Mouse (Mus musculus) ES-Bruce4 (cell line): ENCODE results near the gene Arhgap35. TPM values are rescaled to one million over a fixed set of nuclear protein-coding genes. Genes with fewer than 3 reads are reported as not detected.
A peak's percentile ranks its signal among the peaks of the same experiment; 100 is the strongest.

Experiments used
- H3K27ac ChIP-seq: 2 replicates; pipeline ENCODE4 v1.5.1; 2012; ENCODE audit warnings: low read length, inconsistent platforms; ENCODE audit not compliant: insufficient read depth
- H3K27me3 ChIP-seq: 2 replicates; pipeline ENCODE4 v1.6.1; 2012; ENCODE audit warnings: mild to moderate bottlenecking, low read length, inconsistent platforms; ENCODE audit not compliant: control insufficient read depth, poor library complexity, insufficient read depth, severe bottlenecking
- H3K36me3 ChIP-seq: 2 replicates; pipeline ENCODE4 v1.6.1; 2012; ENCODE audit warnings: inconsistent platforms, mild to moderate bottlenecking, low read length, moderate library complexity; ENCODE audit not compliant: control insufficient read depth, poor library complexity, insufficient read depth, severe bottlenecking
- H3K4me1 ChIP-seq: one replicate; pipeline ENCODE4 v1.8.1; 2011; ENCODE audit warnings: low read length; ENCODE audit not compliant: control insufficient read depth, insufficient read depth
- H3K4me3 ChIP-seq: 2 replicates; pipeline ENCODE4 v1.5.1; 2011; ENCODE audit warnings: low read depth, mild to moderate bottlenecking, low read length
- H3K9ac ChIP-seq: 2 replicates; pipeline ENCODE4 v1.6.1; 2012; ENCODE audit warnings: low read depth, mild to moderate bottlenecking, inconsistent platforms; ENCODE audit not compliant: poor library complexity, severe bottlenecking
- H3K9me3 ChIP-seq: replicated peaks from 2 replicates; pipeline ENCODE4 v1.6.1; 2012; ENCODE audit warnings: mild to moderate bottlenecking, low read length, inconsistent platforms; ENCODE audit not compliant: control insufficient read depth, poor library complexity, insufficient read depth, severe bottlenecking
- CTCF ChIP-seq: IDR thresholded peaks from one replicate; pipeline ENCODE4 v1.8.1; 2011; ENCODE audit warnings: low read depth, low read length
- EP300 ChIP-seq: IDR thresholded peaks from 2 replicates; pipeline ENCODE4 v1.6.1; 2011; ENCODE audit warnings: low read depth, low read length; ENCODE audit not compliant: insufficient read depth
- POLR2A ChIP-seq: IDR thresholded peaks from one replicate; pipeline ENCODE4 v1.8.1; 2011; ENCODE audit warnings: low read length; ENCODE audit not compliant: insufficient read depth
- polyA plus RNA-seq: library from polyadenylated mRNA; stranded (reverse); fragments of >200 nt; gene quantifications from 2 replicates; pipeline ENCODE4 v1.2.4, GENCODE M21; 2011; ENCODE audit warnings: low read depth; ENCODE audit not compliant: missing spikeins, insufficient read depth, insufficient read length

Arhgap35 gene
- polyA plus RNA-seq, 1 experiment: 48.5 TPM

DNA sequence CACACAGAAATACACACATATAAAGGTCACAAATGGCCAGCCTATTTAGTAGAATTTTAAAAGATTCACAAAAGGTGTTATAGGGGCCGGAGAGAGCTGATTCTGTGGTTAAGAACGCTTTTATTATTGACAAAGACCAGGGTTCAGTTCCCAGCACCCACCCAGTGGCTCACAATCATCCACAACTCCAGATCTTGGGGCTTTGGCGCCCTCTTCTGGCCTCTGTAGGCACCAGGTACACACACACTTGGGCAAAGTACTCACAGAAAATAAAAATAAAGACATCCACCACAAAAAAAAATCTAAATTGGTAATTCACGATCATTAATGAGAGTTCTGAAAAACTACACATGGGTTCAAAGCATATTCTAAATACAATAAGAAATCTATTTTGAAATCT lies 17.1 kb upstream of the Arhgap35 start:
- Histone ChIP-seq H3K4me3 (no peak overlapping the region), H3K9me3 (no peaks in the 10 kb centered on the region), H3K36me3 (no peaks in the 10 kb centered on the region), H3K27ac (no peak overlapping the region), H3K4me1 (no peaks in the 10 kb centered on the region), H3K27me3 (no peaks in the 10 kb centered on the region), H3K9ac (no peak overlapping the region)
- TF ChIP-seq EP300: no peak
- TF ChIP-seq CTCF: peak; percentile 48
- TF ChIP-seq POLR2A: no peak

- Histone ChIP-seq H3K9me3 (no peaks in the 10 kb centered on the region), H3K9ac (no peak overlapping the region), H3K4me1 (no peaks in the 10 kb centered on the region), H3K27ac (no peak overlapping the region), H3K36me3 (no peaks in the 10 kb centered on the region), H3K27me3 (no peaks in the 10 kb centered on the region), H3K4me3 (no peak overlapping the region)
- TF ChIP-seq POLR2A (no peak), EP300 (no peak), CTCF (no peak)
Measured at GRCm38 (mm10) chr7:16631025-16631424, 16.2 kb upstream of the Arhgap35 start.

GRCm38 (mm10) chr7:16629598-16630296 lies 15.0 kb upstream of the Arhgap35 start:
- no peaks in the 10 kb centered on the region for H3K27me3 ChIP-seq
- no peaks in the 10 kb centered on the region for H3K36me3 ChIP-seq
- no peak overlapping the region for H3K4me3 ChIP-seq
- H3K9ac ChIP-seq: no peak overlapping the region
- H3K27ac ChIP-seq: no peak overlapping the region
- no peaks in the 10 kb centered on the region for H3K9me3 ChIP-seq
- no peaks in the 10 kb centered on the region for H3K4me1 ChIP-seq
- TF ChIP-seq POLR2A: no peak
- TF ChIP-seq EP300: no peak
- peak; percentile 68 for TF ChIP-seq CTCF

GRCm38 (mm10) chr7:16628096-16628771 lies 13.4 kb upstream of the Arhgap35 start:
- Histone ChIP-seq H3K27ac (no peak overlapping the region), H3K4me1 (no peaks in the 10 kb centered on the region), H3K36me3 (no peaks in the 10 kb centered on the region), H3K4me3 (no peak overlapping the region), H3K27me3 (no peaks in the 10 kb centered on the region), H3K9me3 (no peaks in the 10 kb centered on the region), H3K9ac (no peak overlapping the region)
- no peak for TF ChIP-seq EP300
- peak; percentile 56 for TF ChIP-seq CTCF

DNA sequence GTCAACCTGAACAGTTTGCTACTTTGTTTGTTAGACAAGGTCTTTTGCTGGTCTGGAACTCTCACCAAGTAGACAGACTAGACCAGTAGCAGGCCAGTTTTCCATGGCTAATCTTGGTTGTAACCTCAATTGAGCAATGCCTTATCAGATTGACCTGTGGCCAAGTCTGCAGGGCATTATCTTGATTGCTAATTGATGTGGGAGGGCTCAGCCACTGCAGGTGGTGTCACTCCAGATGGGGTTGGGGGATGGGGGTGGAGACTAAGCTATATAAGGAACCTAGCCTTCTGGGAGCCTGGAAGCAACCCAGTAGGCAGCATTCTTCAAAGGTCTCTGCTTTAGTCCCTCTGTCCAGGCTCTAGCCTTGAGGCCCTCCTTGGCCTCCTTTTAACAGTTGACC lies 8.9 kb upstream of the Arhgap35 start:
- no peak overlapping the region for H3K9ac ChIP-seq
- H3K4me3 ChIP-seq: no peak overlapping the region
- H3K4me1 ChIP-seq: no peaks in the 10 kb centered on the region
- no peaks in the 10 kb centered on the region for H3K27me3 ChIP-seq
- no peak overlapping the region for H3K27ac ChIP-seq
- TF ChIP-seq EP300: peak; percentile 64; the same call in 1 of the 2 replicates
- TF ChIP-seq CTCF: no peak
- H3K36me3 ChIP-seq: no peaks in the 10 kb centered on the region
- no peaks in the 10 kb centered on the region for H3K9me3 ChIP-seq

DNA sequence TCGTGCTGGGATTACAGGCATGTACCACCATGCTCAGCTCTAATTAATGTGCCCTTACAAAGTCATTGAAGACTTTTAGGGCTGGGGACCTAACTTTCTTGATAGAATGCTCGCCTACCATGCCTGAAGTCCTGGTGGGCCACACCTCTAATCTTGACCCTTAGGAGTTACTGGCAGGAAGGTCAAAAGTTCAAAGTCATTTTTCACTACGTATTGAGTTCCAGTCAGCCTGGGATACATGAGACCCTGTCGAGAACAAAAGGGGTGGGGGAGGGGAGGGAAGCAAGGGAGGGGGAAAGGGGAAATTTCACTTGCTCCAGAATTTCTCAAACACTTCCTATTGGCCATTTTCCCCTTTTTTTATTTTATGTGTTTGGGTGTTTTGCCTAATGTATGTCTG lies 8.3 kb upstream of the Arhgap35 start:
- Histone ChIP-seq H3K36me3 (no peaks in the 10 kb centered on the region), H3K4me3 (no peak overlapping the region), H3K4me1 (no peaks in the 10 kb centered on the region), H3K9ac (no peak overlapping the region), H3K27me3 (no peaks in the 10 kb centered on the region), H3K27ac (no peak overlapping the region), H3K9me3 (no peaks in the 10 kb centered on the region)
- TF ChIP-seq EP300: no peak
- no peak for TF ChIP-seq POLR2A
- no peak for TF ChIP-seq CTCF
